ENCODE assay signal across 18 mouse cellular contexts in genomic region chr11:108117360-108118050, GRCm38 (mm10).
DNase-seq lines count a peak whose midpoint lies in the region; ATAC-seq lines count a peak whose summit lies in the region.
"Had no signal": no experiment of that assay in that cellular context is flagged by ENCODE, and none has a peak within 500 bp of the region (broad histone marks: within the 10 kb centered on the region; RNA-seq: fewer than 3 reads in every experiment).

No protein-coding gene starts in this region.

- DNase-seq in cerebellum, adult 11-12 months: peak; percentile 46
- peak; percentile 44 to 47 for DNase-seq in cerebellum, adult 18-20 months
- peak; percentile 60 to 66 for DNase-seq in cerebellum, postnatal 25 days
- peak; percentile 64 for DNase-seq in lung, postnatal 14 days
- DNase-seq in frontal cortex, postnatal 36 days (ENCODE audit: low spot score in 2 of 2): no peak
- no peak for DNase-seq in spleen, postnatal 14 days (ENCODE audit: low spot score in 2 of 2)
- DNase-seq in retina, embryonic 14.5 days (ENCODE audit: low spot score): no peak
- DNase-seq: adrenal gland, postnatal 10 days; gastrocnemius, postnatal 25 days; kidney, adult 2 months; kidney, postnatal 10 days; retina, postnatal 1 day; right cerebral cortex, postnatal 4 days; thymus, postnatal 14 days had no signal

- no peak for ATAC-seq in cerebellum, adult (ENCODE audit: insufficient number of reproducible peaks, low FRiP score, low TSS enrichment)
- ATAC-seq: CD4-positive, CD25-positive, alpha-beta regulatory T cell, adult 4 months; midbrain, embryonic 16.5 days; Patski had no signal

Comparison
In these comparisons a context has a peak if more than half of its experiments do, and no peak if none do; other contexts are left out.
1. DNase-seq: peak in cerebellum, adult 11-12 months (single experiment), cerebellum, adult 18-20 months (2 of 2), cerebellum, postnatal 25 days (2 of 2) and lung, postnatal 14 days (single experiment); none in frontal cortex, postnatal 36 days (0 of 2), spleen, postnatal 14 days (0 of 2) and retina, embryonic 14.5 days (single experiment).